Mouse (Mus musculus): ENCODE results near the gene Sh3d19.
"Not testable (repeated sequence)": the region's sequence is repeated elsewhere in the genome, so short reads cannot be mapped to it uniquely, and the experiment has no call there.

The Sh3d19 gene

GRCm38 (mm10) chr3:86103449-86104291 is 132.8 kb downstream of the Sh3d19 start:
- DNase-seq = no peak

GRCm38 (mm10) chr3:86104433-86104832 is 133.5 kb downstream of the Sh3d19 start:
- DNase-seq = not testable (repeated sequence)

- no peak for DNase-seq
Observed at GRCm38 (mm10) chr3:86104909-86105308, 134.0 kb downstream of the Sh3d19 start.

GRCm38 (mm10) chr3:86106086-86106632 is 135.2 kb downstream of the Sh3d19 start:
- DNase-seq = no peak

- no peak for DNase-seq
Observed at GRCm38 (mm10) chr3:86107637-86108539, 137.0 kb downstream of the Sh3d19 start.

GRCm38 (mm10) chr3:86108576-86108975 is 137.7 kb downstream of the Sh3d19 start:
- no peak for DNase-seq

GRCm38 (mm10) chr3:86109099-86109498 is 138.2 kb downstream of the Sh3d19 start:
- DNase-seq = peak; percentile 26

- no peak for DNase-seq
Observed at GRCm38 (mm10) chr3:86110077-86110476, 139.2 kb downstream of the Sh3d19 start.

- no peak for DNase-seq
Observed at GRCm38 (mm10) chr3:86112766-86113165, 141.9 kb downstream of the Sh3d19 start.

- no peak for DNase-seq
Observed at GRCm38 (mm10) chr3:86114659-86115338, 143.9 kb downstream of the Sh3d19 start.

- DNase-seq = no peak
Observed at GRCm38 (mm10) chr3:86116951-86117350, 146.0 kb downstream of the Sh3d19 start.

GRCm38 (mm10) chr3:86119237-86119932 is 148.5 kb downstream of the Sh3d19 start:
- no peak for DNase-seq

- DNase-seq = no peak
Observed at GRCm38 (mm10) chr3:86122156-86122555, 151.2 kb downstream of the Sh3d19 start.

GRCm38 (mm10) chr3:86123251-86123746 is 152.4 kb downstream of the Sh3d19 start:
- DNase-seq = no peak

GRCm38 (mm10) chr3:86129757-86130156 is 158.8 kb downstream of the Sh3d19 start:
- peak; percentile 65 for DNase-seq

- no peak for DNase-seq
Observed at GRCm38 (mm10) chr3:86134939-86135638, 164.2 kb downstream of the Sh3d19 start.

- DNase-seq = no peak
Observed at GRCm38 (mm10) chr3:86135886-86136563, 165.1 kb downstream of the Sh3d19 start.

- DNase-seq = no peak
Observed at GRCm38 (mm10) chr3:86136936-86137574, 166.1 kb downstream of the Sh3d19 start.

GRCm38 (mm10) chr3:86139660-86140059 is 168.8 kb downstream of the Sh3d19 start:
- DNase-seq = no peak

GRCm38 (mm10) chr3:86141366-86141765 is 170.5 kb downstream of the Sh3d19 start:
- DNase-seq = no peak
